24 mouse cellular contexts compared by ENCODE assay signal in the genomic region with DNA sequence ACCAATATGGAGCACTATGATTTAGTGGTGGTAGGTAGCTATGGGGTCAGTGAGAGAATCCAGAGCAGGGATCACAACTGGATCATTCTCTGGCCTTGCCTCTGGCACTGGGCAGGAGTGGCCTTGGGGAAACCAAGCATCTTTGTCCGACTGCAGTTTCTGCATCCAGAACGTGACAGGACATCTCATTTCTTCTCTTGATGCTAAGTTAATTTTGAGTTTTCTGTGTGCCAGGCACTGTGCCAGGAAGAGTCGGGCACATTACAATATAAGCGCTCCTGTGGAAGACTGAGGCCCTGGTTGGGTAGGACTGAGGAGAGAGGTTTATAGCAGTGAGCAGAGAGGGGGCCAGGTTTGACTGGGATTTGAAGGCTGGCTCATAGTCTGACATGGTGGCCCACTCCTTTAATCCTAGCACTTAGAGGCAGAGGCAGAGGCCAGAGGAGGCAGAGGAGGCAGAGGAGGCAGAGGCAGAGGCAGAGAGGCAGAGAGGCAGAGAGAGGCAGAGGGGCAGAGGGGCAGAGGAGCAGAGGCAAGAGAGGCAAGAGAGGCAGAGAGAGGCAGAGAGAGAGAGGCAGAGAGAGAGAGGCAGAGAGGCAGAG. TPM values are rescaled to one million over a fixed set of nuclear protein-coding genes. Genes with fewer than 3 reads are reported as not detected.
DNase-seq lines count a peak whose midpoint lies in the region; ATAC-seq and TF ChIP-seq lines count a peak whose summit lies in the region.
"Had no signal": no experiment of that assay in that cellular context is flagged by ENCODE, and none has a peak within 500 bp of the region (broad histone marks: within the 10 kb centered on the region; RNA-seq: fewer than 3 reads in every experiment).

No protein-coding gene starts in this region.

- no peak overlapping the region for H3K4me3 ChIP-seq in heart, embryonic 10.5 days
- H3K4me3 ChIP-seq in heart, embryonic 12.5 days = no peak overlapping the region
- H3K4me3 ChIP-seq in liver, embryonic 11.5 days (ENCODE audit: low read depth, low read length) = no peak overlapping the region
- no peak overlapping the region for H3K4me3 ChIP-seq in liver, embryonic 12.5 days
- H3K4me3 ChIP-seq in hindbrain, postnatal 0 days (ENCODE audit: low read length) = no peak overlapping the region
- H3K4me3 ChIP-seq in midbrain, embryonic 15.5 days = no peak overlapping the region
- H3K4me3 ChIP-seq: embryonic facial prominence, embryonic 13.5 days; limb, embryonic 12.5 days; lung, embryonic 15.5 days; stomach, embryonic 15.5 days had no signal

- peaks cover 40% of the 10 kb centered on the region for H3K27me3 ChIP-seq in heart, embryonic 10.5 days (ENCODE audit: insufficient read depth, poor library complexity, severe bottlenecking)
- peaks cover 31% of the 10 kb centered on the region for H3K27me3 ChIP-seq in heart, embryonic 12.5 days (replicated peaks)
- peaks cover 12% of the 10 kb centered on the region; the same call in 1 of the 2 replicates for H3K27me3 ChIP-seq in liver, embryonic 11.5 days (replicated peaks; ENCODE audit: control insufficient read depth, insufficient read depth, low read length)
- peaks cover 23% of the 10 kb centered on the region for H3K27me3 ChIP-seq in liver, embryonic 12.5 days (replicated peaks)
- no peaks in the 10 kb centered on the region for H3K27me3 ChIP-seq in hindbrain, postnatal 0 days (ENCODE audit: insufficient read depth, low read length)
- 0 out of 2 replicates have a peak, but pooled peaks cover 4% of the 10 kb centered on the region for H3K27me3 ChIP-seq in midbrain, embryonic 15.5 days (replicated peaks)

- no peak for TF ChIP-seq CTCF in hindbrain, postnatal 0 days (IDR thresholded peaks at IDR 0.05; ENCODE audit: low read depth)

- peak; percentile 57 for DNase-seq in heart, embryonic 10.5 days (ENCODE audit: low spot score)
- DNase-seq in liver, embryonic 11.5 days (ENCODE audit: low spot score) = peak; percentile 15
- DNase-seq in hindbrain, postnatal 0 days (ENCODE audit: low spot score) = no peak
- DNase-seq in T-cell, adult 2 months (ENCODE audit: low spot score) = no peak
- DNase-seq in urinary bladder, postnatal 14 days (ENCODE audit: low spot score) = no peak
- DNase-seq: B cell, adult 2 months; cerebellum, adult 9-11 months; heart, postnatal 14 days; kidney, adult 8-10 months; lung, postnatal 4 days had no signal

- no peaks in the 10 kb centered on the region for H3K9me3 ChIP-seq in heart, embryonic 10.5 days
- H3K9me3 ChIP-seq in heart, embryonic 12.5 days (replicated peaks) = no peaks in the 10 kb centered on the region
- H3K9me3 ChIP-seq in liver, embryonic 11.5 days (ENCODE audit: control insufficient read depth, low read length) = no peaks in the 10 kb centered on the region
- no peaks in the 10 kb centered on the region for H3K9me3 ChIP-seq in liver, embryonic 12.5 days (replicated peaks)
- no peaks in the 10 kb centered on the region for H3K9me3 ChIP-seq in hindbrain, postnatal 0 days (ENCODE audit: low read length)
- H3K9me3 ChIP-seq in midbrain, embryonic 15.5 days = no peaks in the 10 kb centered on the region
- H3K9me3 ChIP-seq: embryonic facial prominence, embryonic 13.5 days; limb, embryonic 12.5 days; lung, embryonic 15.5 days; stomach, embryonic 15.5 days had no signal

- no peak for ATAC-seq in heart, embryonic 12.5 days (ENCODE audit: insufficient number of reproducible peaks, low FRiP score)
- ATAC-seq in liver, embryonic 11.5 days (replicated peaks; ENCODE audit: low FRiP score) = no peak
- ATAC-seq in liver, embryonic 12.5 days = no peak
- ATAC-seq in hindbrain, postnatal 0 days = no peak
- ATAC-seq in midbrain, embryonic 15.5 days (replicated peaks) = no peak
- ATAC-seq: inflammation-experienced regulatory T-cells, adult 6 months had no signal

- H3K36me3 ChIP-seq in heart, embryonic 10.5 days = no peaks in the 10 kb centered on the region
- H3K36me3 ChIP-seq in heart, embryonic 12.5 days = no peaks in the 10 kb centered on the region
- H3K36me3 ChIP-seq in liver, embryonic 11.5 days (ENCODE audit: control insufficient read depth, insufficient read depth, low read length) = no peaks in the 10 kb centered on the region
- no peaks in the 10 kb centered on the region for H3K36me3 ChIP-seq in liver, embryonic 12.5 days
- H3K36me3 ChIP-seq in hindbrain, postnatal 0 days (ENCODE audit: insufficient read depth, low read length) = no peaks in the 10 kb centered on the region
- no peaks in the 10 kb centered on the region for H3K36me3 ChIP-seq in midbrain, embryonic 15.5 days (replicated peaks)
- H3K36me3 ChIP-seq: embryonic facial prominence, embryonic 13.5 days; limb, embryonic 12.5 days; lung, embryonic 15.5 days; stomach, embryonic 15.5 days had no signal

- H3K9ac ChIP-seq in heart, embryonic 12.5 days = no peak overlapping the region; the same call in 1 of the 2 replicates
- H3K9ac ChIP-seq in liver, embryonic 11.5 days (ENCODE audit: low read depth, low read length) = no peak overlapping the region
- no peak overlapping the region for H3K9ac ChIP-seq in liver, embryonic 12.5 days
- no peak overlapping the region for H3K9ac ChIP-seq in hindbrain, postnatal 0 days (replicated peaks; ENCODE audit: low read length)
- no peak overlapping the region for H3K9ac ChIP-seq in midbrain, embryonic 15.5 days
- H3K9ac ChIP-seq: embryonic facial prominence, embryonic 13.5 days; limb, embryonic 12.5 days; liver, embryonic 14.5 days; lung, embryonic 15.5 days; stomach, embryonic 15.5 days had no signal

- H3K4me2 ChIP-seq in heart, embryonic 12.5 days = no peak overlapping the region
- H3K4me2 ChIP-seq in liver, embryonic 11.5 days = no peak overlapping the region
- no peak overlapping the region for H3K4me2 ChIP-seq in liver, embryonic 12.5 days
- no peak overlapping the region for H3K4me2 ChIP-seq in hindbrain, postnatal 0 days (ENCODE audit: low read depth, low read length)
- H3K4me2 ChIP-seq in midbrain, embryonic 15.5 days = no peak overlapping the region
- H3K4me2 ChIP-seq: embryonic facial prominence, embryonic 13.5 days; heart, embryonic 11.5 days; limb, embryonic 12.5 days; lung, embryonic 15.5 days; stomach, embryonic 15.5 days had no signal

- 84% methylated on average over 4 of the region's 4 CpGs for WGBS in heart, embryonic 10.5 days
- WGBS in heart, embryonic 12.5 days = 82% methylated on average over 4 of the region's 4 CpGs
- 75% methylated on average over 4 of the region's 4 CpGs for WGBS in liver, embryonic 11.5 days
- whole genome bisulfite sequencing in liver, embryonic 12.5 days (ENCODE audit: insufficient replicate concordance) = 68% methylated on average over 4 of the region's 4 CpGs
- WGBS in hindbrain, postnatal 0 days = 72% methylated on average over 4 of the region's 4 CpGs
- 81% methylated on average over 4 of the region's 4 CpGs for WGBS in midbrain, embryonic 15.5 days

- H3K4me1 ChIP-seq in heart, embryonic 10.5 days = peaks cover 19% of the 10 kb centered on the region
- H3K4me1 ChIP-seq in heart, embryonic 12.5 days (replicated peaks) = peaks cover 5% of the 10 kb centered on the region; the same call in 1 of the 2 replicates
- H3K4me1 ChIP-seq in liver, embryonic 11.5 days (replicated peaks; ENCODE audit: control insufficient read depth, insufficient read depth, low read length) = no peaks in the 10 kb centered on the region
- no peaks in the 10 kb centered on the region; the same call in 1 of the 2 replicates for H3K4me1 ChIP-seq in liver, embryonic 12.5 days
- peaks cover 23% of the 10 kb centered on the region for H3K4me1 ChIP-seq in hindbrain, postnatal 0 days (ENCODE audit: insufficient read depth, low read length)
- H3K4me1 ChIP-seq in midbrain, embryonic 15.5 days = peaks cover 25% of the 10 kb centered on the region
- H3K4me1 ChIP-seq: lung, embryonic 15.5 days; stomach, embryonic 15.5 days had no signal

- H3K27ac ChIP-seq in heart, embryonic 10.5 days = no peak overlapping the region
- H3K27ac ChIP-seq in heart, embryonic 12.5 days (ENCODE audit: poor library complexity, severe bottlenecking) = no peak overlapping the region
- H3K27ac ChIP-seq in liver, embryonic 11.5 days (ENCODE audit: low read depth, low read length) = no peak overlapping the region
- H3K27ac ChIP-seq in liver, embryonic 12.5 days = no peak overlapping the region
- H3K27ac ChIP-seq in hindbrain, postnatal 0 days = 0 out of 2 replicates have a peak overlapping the region, but pooled peaks have one; percentile 67
- peak overlapping the region; percentile 56; the same call in 1 of the 2 replicates for H3K27ac ChIP-seq in midbrain, embryonic 15.5 days
- H3K27ac ChIP-seq: embryonic facial prominence, embryonic 13.5 days; limb, embryonic 12.5 days; liver, embryonic 14.5 days; lung, embryonic 15.5 days; stomach, embryonic 15.5 days had no signal

RNA-seq across cellular contexts. Expression of a gene that starts 19.4 kb away (rescaled TPM):
- polyA plus RNA-seq in heart, embryonic 10.5 days (2016; fragmentation: Nextera tagmentation; extraction: Ambion mirVana) = not detected in 2 replicates
- polyA plus RNA-seq in heart, embryonic 12.5 days (2016; fragmentation: Nextera tagmentation; extraction: Ambion mirVana) = not detected in 2 replicates
- not detected in 2 replicates for polyA plus RNA-seq in liver, embryonic 11.5 days (2014; fragmentation: Nextera tagmentation; extraction: Ambion mirVana)
- polyA plus RNA-seq in liver, embryonic 12.5 days (2016; fragmentation: Nextera tagmentation; extraction: Ambion mirVana) = not detected in 2 replicates
- total RNA-seq in hindbrain, postnatal 0 days (2014; rRNA removed) = 0.07 TPM in 1 of 2 replicates, not detected in the other
- not detected in 2 replicates for polyA plus RNA-seq in hindbrain, postnatal 0 days (2015; fragmentation: Nextera tagmentation; extraction: Ambion mirVana)
- not detected in 2 replicates for polyA plus RNA-seq in midbrain, embryonic 15.5 days (2015; fragmentation: Nextera tagmentation; extraction: Ambion mirVana)
- total RNA-seq: adrenal gland, adult 18-20 months; gastrocnemius, postnatal 4 days; heart, postnatal 14 days; left cerebral cortex, adult 8-10 months had no signal
- polyA plus RNA-seq: embryonic facial prominence, embryonic 13.5 days; heart, embryonic 11.5 days; inflammation-experienced regulatory T-cells, adult 6 months; limb, embryonic 12.5 days; liver, embryonic 14.5 days; lung, embryonic 15.5 days; stomach, embryonic 15.5 days; thymus, postnatal 0 days had no signal

RNA-seq across cellular contexts. Expression of a gene that starts 56.3 kb away (rescaled TPM):
- polyA plus RNA-seq in heart, embryonic 10.5 days (2016; fragmentation: Nextera tagmentation; extraction: Ambion mirVana) = 16.8 and 22.8 TPM in 2 replicates
- 16.2 and 18.4 TPM in 2 replicates for polyA plus RNA-seq in heart, embryonic 12.5 days (2016; fragmentation: Nextera tagmentation; extraction: Ambion mirVana)
- polyA plus RNA-seq in liver, embryonic 11.5 days (2014; fragmentation: Nextera tagmentation; extraction: Ambion mirVana) = 20.7 and 22.4 TPM in 2 replicates
- 12.3 and 13.2 TPM in 2 replicates for polyA plus RNA-seq in liver, embryonic 12.5 days (2016; fragmentation: Nextera tagmentation; extraction: Ambion mirVana)
- total RNA-seq in hindbrain, postnatal 0 days (2014; rRNA removed) = 12.6 and 16.4 TPM in 2 replicates
- 11.8 and 12.3 TPM in 2 replicates for polyA plus RNA-seq in hindbrain, postnatal 0 days (2015; fragmentation: Nextera tagmentation; extraction: Ambion mirVana)
- polyA plus RNA-seq in midbrain, embryonic 15.5 days (2015; fragmentation: Nextera tagmentation; extraction: Ambion mirVana) = 17.9 and 18.3 TPM in 2 replicates

Comparison
In these comparisons a context has a peak if more than half of its experiments do, and no peak if none do; other contexts are left out.
1. DNase-seq: peak in heart, embryonic 10.5 days (single experiment) and liver, embryonic 11.5 days (single experiment); none in hindbrain, postnatal 0 days (single experiment), T-cell, adult 2 months (single experiment) and urinary bladder, postnatal 14 days (single experiment).
2. H3K27ac ChIP-seq: peak in hindbrain, postnatal 0 days (single experiment) and midbrain, embryonic 15.5 days (single experiment); none in heart, embryonic 10.5 days (single experiment), heart, embryonic 12.5 days (single experiment), liver, embryonic 11.5 days (single experiment) and liver, embryonic 12.5 days (single experiment).